Mouse (Mus musculus): ENCODE data around the gene Gk. TPM values are rescaled to one million over a fixed set of nuclear protein-coding genes. Genes with fewer than 3 reads are reported as not detected.

Gk gene
- total RNA-seq, 4 experiments from 2014 or later = 6.7 to 29.6 (median 18.4) TPM

Other genes starting within 250 kb of the Gk start
- 10 to 100 TPM in 3 of 4 experiments, 1 to 10 TPM in 1; 9.3 to 13.7 (median 11.6) TPM for gene Tab3, start 202.8 kb downstream of the Gk start, total RNA-seq (2022)
- under 1 TPM; 0.21 to 0.71 (median 0.50) TPM for gene 5430427O19Rik, start 93.5 kb upstream of the Gk start, total RNA-seq (2022)